Mouse (Mus musculus): Measurements from ENCODE around the gene Fam47c. TPM values are rescaled to one million over a fixed set of nuclear protein-coding genes. Genes with fewer than 3 reads are reported as not detected.
A peak's percentile ranks its signal among the peaks of the same experiment; 100 is the strongest.

The Fam47c gene
- polyA plus RNA-seq (2012; rRNA removed): 5.5 and 5.8 TPM in 2 replicates

- no peaks in the 10 kb centered on the region for H3K36me3 ChIP-seq (ENCODE audit: control insufficient read depth, insufficient read depth, low read length)
- TF ChIP-seq POLR2A (IDR thresholded peaks at IDR 0.05; ENCODE audit: control insufficient read depth, low read depth, low read length): no peak
- no peak for TF ChIP-seq CTCF (IDR thresholded peaks at IDR 0.05; ENCODE audit: control insufficient read depth, insufficient read depth, insufficient replicate concordance, low read depth, low read length)
- no peaks in the 10 kb centered on the region for H3K4me1 ChIP-seq (ENCODE audit: control insufficient read depth, insufficient read depth, low read length)
- H3K27ac ChIP-seq (ENCODE audit: control insufficient read depth, insufficient read depth, low read depth, low read length): no peak within 1 kb of the TSS
- H3K27me3 ChIP-seq (ENCODE audit: control insufficient read depth, insufficient read depth, low read length): no peaks in the 10 kb centered on the region
- H3K4me3 ChIP-seq (ENCODE audit: control insufficient read depth, low read depth, low read length): peak within 1 kb of the TSS; percentile 62
These were observed at the start of gene Fam47c for GRCm38 (mm10) chrX:78737463-78737862. Gene Fam47c (plus strand): TSS chrX:78737763.

GRCm38 (mm10) chrX:78769408-78769807 is 31.8 kb downstream of the Fam47c start:
- Histone ChIP-seq H3K27me3 (ENCODE audit: control insufficient read depth, insufficient read depth, low read length) (no peaks in the 10 kb centered on the region), H3K36me3 (ENCODE audit: control insufficient read depth, insufficient read depth, low read length) (no peaks in the 10 kb centered on the region), H3K4me1 (ENCODE audit: control insufficient read depth, insufficient read depth, low read length) (no peaks in the 10 kb centered on the region), H3K4me3 (ENCODE audit: control insufficient read depth, low read depth, low read length) (no peak overlapping the region), H3K27ac (ENCODE audit: control insufficient read depth, insufficient read depth, low read depth, low read length) (no peak overlapping the region)
- no peak for TF ChIP-seq CTCF (IDR thresholded peaks at IDR 0.05; ENCODE audit: control insufficient read depth, insufficient read depth, insufficient replicate concordance, low read depth, low read length)
- TF ChIP-seq POLR2A (IDR thresholded peaks at IDR 0.05; ENCODE audit: control insufficient read depth, low read depth, low read length): no peak

GRCm38 (mm10) chrX:78777078-78777477 is 39.5 kb downstream of the Fam47c start:
- Histone ChIP-seq H3K27me3 (ENCODE audit: control insufficient read depth, insufficient read depth, low read length) (no peaks in the 10 kb centered on the region), H3K27ac (ENCODE audit: control insufficient read depth, insufficient read depth, low read depth, low read length) (no peak overlapping the region), H3K4me3 (ENCODE audit: control insufficient read depth, low read depth, low read length) (no peak overlapping the region), H3K36me3 (ENCODE audit: control insufficient read depth, insufficient read depth, low read length) (no peaks in the 10 kb centered on the region), H3K4me1 (ENCODE audit: control insufficient read depth, insufficient read depth, low read length) (no peaks in the 10 kb centered on the region)
- TF ChIP-seq POLR2A (IDR thresholded peaks at IDR 0.05; ENCODE audit: control insufficient read depth, low read depth, low read length) (no peak), CTCF (IDR thresholded peaks at IDR 0.05; ENCODE audit: control insufficient read depth, insufficient read depth, insufficient replicate concordance, low read depth, low read length) (no peak)

Other genes starting within 250 kb of the Fam47c start
- 0.71 and 0.75 TPM in 2 replicates for gene Prrg1, start 153.9 kb upstream of the Fam47c start, polyA plus RNA-seq (2012; rRNA removed)